Mouse (Mus musculus) C2C12 (cell line): ENCODE measurements around the gene Kdm6a.

Experiments
- CEBPB ChIP-seq: IDR thresholded peaks from one replicate; pipeline ENCODE4 v1.6.1; 2011; ENCODE audit warnings: low read depth, mild to moderate bottlenecking, control low read depth, moderate library complexity
- CTCF ChIP-seq: IDR thresholded peaks from one replicate; pipeline ENCODE4 v1.5.1; 2011; ENCODE audit not compliant: control insufficient read depth, insufficient read depth, insufficient read length
- MAX ChIP-seq: IDR thresholded peaks from one replicate; pipeline ENCODE4 v1.6.1; 2011; ENCODE audit warnings: mild to moderate bottlenecking, control low read depth
- MYOD1 ChIP-seq: IDR thresholded peaks from one replicate; pipeline ENCODE4 v1.6.1; 2011; ENCODE audit warnings: low read depth; ENCODE audit not compliant: control insufficient read depth, insufficient read length
- MYOG ChIP-seq: IDR thresholded peaks from one replicate; pipeline ENCODE4 v1.6.1; 2011; ENCODE audit not compliant: control insufficient read depth, insufficient read length; ENCODE audit errors: extremely low read depth
- USF1 ChIP-seq: IDR thresholded peaks from one replicate; pipeline ENCODE4 v1.6.1; 2011; ENCODE audit warnings: low read depth, mild to moderate bottlenecking, control low read depth, moderate library complexity

GRCm38 (mm10) chrX:18168940-18169339 is 6.6 kb downstream of the Kdm6a start:
- TF ChIP-seq CTCF = no peak
- TF ChIP-seq USF1 = no peak
- TF ChIP-seq MAX = no peak
- no peak for TF ChIP-seq MYOG
- no peak for TF ChIP-seq CEBPB
- no peak for TF ChIP-seq MYOD1
